Mouse (Mus musculus) lung, embryonic 14.5 days (tissue): ENCODE results near the gene Foxo1. TPM values are rescaled to one million over a fixed set of nuclear protein-coding genes. Genes with fewer than 3 reads are reported as not detected.
A peak's percentile ranks its signal among the peaks of the same experiment; 100 is the strongest.

Experiments
- ATAC-seq: fragments of 200-750 bp; cut with Nextera tagmentation; 2 replicates; pipeline ENCODE4 v1.8.0; 2017; ENCODE audit warnings: mild to moderate bottlenecking, moderate TSS enrichment, moderate library complexity; ENCODE audit not compliant: insufficient read depth
- DNase-seq: peaks from one replicate; pipeline ENCODE4 v3.0.0-alpha.2; 2015
- H3K27ac ChIP-seq: fragments of 300-500 bp; sonication (generic); 2 replicates; pipeline ENCODE4 v1.5.1; 2014; ENCODE audit warnings: low read depth, mild to moderate bottlenecking, moderate library complexity
- H3K27me3 ChIP-seq: fragments of 300-500 bp; sonication (generic); 2 replicates; pipeline ENCODE4 v1.6.1; 2014; ENCODE audit warnings: low read length, control low read depth; ENCODE audit not compliant: insufficient read depth
- H3K36me3 ChIP-seq: fragments of 300-500 bp; sonication (generic); 2 replicates; pipeline ENCODE4 v1.6.1; 2014; ENCODE audit warnings: control low read depth; ENCODE audit not compliant: insufficient read depth
- H3K4me1 ChIP-seq: fragments of 300-500 bp; sonication (generic); 2 replicates; pipeline ENCODE4 v1.6.1; 2014; ENCODE audit warnings: antibody characterized with exemption, control low read depth; ENCODE audit not compliant: insufficient read depth
- H3K4me2 ChIP-seq: fragments of 300-500 bp; sonication (generic); 2 replicates; pipeline ENCODE4 v1.6.1; 2014; ENCODE audit warnings: mild to moderate bottlenecking
- H3K4me3 ChIP-seq: fragments of 300-500 bp; sonication (generic); 2 replicates; pipeline ENCODE4 v1.5.1; 2014; ENCODE audit warnings: low read depth, low read length
- H3K9ac ChIP-seq: fragments of 300-500 bp; sonication (generic); 2 replicates; pipeline ENCODE4 v1.6.1; 2014
- H3K9me3 ChIP-seq: fragments of 300-500 bp; sonication (generic); 2 replicates; pipeline ENCODE4 v1.6.1; 2016; ENCODE audit warnings: low read depth, low read length, control low read depth
- CTCF ChIP-seq: IDR thresholded peaks from 2 replicates; pipeline ENCODE4 v1.5.1; 2016; ENCODE audit warnings: antibody characterized with exemption, low read depth
- WGBS: fragments of 180-500 bp; shearing (Covaris S2); extraction: QIAGEN DNeasy Blood & Tissue Kit; methylation state at CpG from one replicate; pipeline ENCODE4 v1.1.7; 2014; 5-methylcytosine and 5-hydroxymethylcytosine counted together
- polyA plus RNA-seq: library from polyadenylated mRNA; unstranded; fragments of >200 nt; fragmentation: Nextera tagmentation; extraction: Ambion mirVana; gene quantifications from 2 replicates; pipeline ENCODE4 v1.2.1, GENCODE M21; 2014

The Foxo1 gene
- polyA plus RNA-seq, 1 experiment from 2014 or later, result 7.3 TPM

GRCm38 (mm10) chr3:52400284-52401161 is 132.4 kb downstream of the Foxo1 start:
- Histone ChIP-seq H3K4me3 (peak overlapping the region; percentile 27; the same call in 1 of the 2 replicates), H3K27me3 (no peaks in the 10 kb centered on the region), H3K36me3 (no peaks in the 10 kb centered on the region), H3K9me3 (no peaks in the 10 kb centered on the region), H3K27ac (no peak overlapping the region; the same call in 1 of the 2 replicates), H3K4me1 (peaks cover 10% of the 10 kb centered on the region), H3K4me2 (peak overlapping the region; percentile 63), H3K9ac (peak overlapping the region; percentile 41)
- 14% methylated on average over 19 of the region's 19 CpGs for WGBS
- no peak for TF ChIP-seq CTCF
- DNase-seq (peak; percentile 35), ATAC-seq (no peak)

- Histone ChIP-seq H3K9ac (peak overlapping the region; percentile 41), H3K27ac (peak overlapping the region; percentile 56; the same call in 1 of the 2 replicates), H3K9me3 (no peaks in the 10 kb centered on the region), H3K36me3 (no peaks in the 10 kb centered on the region), H3K4me1 (peaks cover 10% of the 10 kb centered on the region), H3K4me3 (peak overlapping the region; percentile 27), H3K4me2 (peak overlapping the region; percentile 63), H3K27me3 (no peaks in the 10 kb centered on the region)
- TF ChIP-seq CTCF, result peak; percentile 21
- ATAC-seq, result peak; percentile 89
- DNase-seq, result peak; percentile 78
- WGBS, result 1% methylated on average over 26 of the region's 26 CpGs
These were observed 133.2 kb downstream of the Foxo1 start for GRCm38 (mm10) chr3:52401162-52401928.

Other genes with a start within 250 kb of the Foxo1 start
- 8.4 and 9.1 TPM in 2 replicates for gene Maml3, start 163.3 kb upstream of the Foxo1 start, polyA plus RNA-seq